Mouse (Mus musculus): ENCODE measurements around the gene Prr36.

- TF ChIP-seq POLR2A (IDR thresholded peaks at IDR 0.05; ENCODE audit: control insufficient read depth, extremely low read depth, insufficient read depth, low read length, poor library complexity) (no peak), CTCF (IDR thresholded peaks at IDR 0.05; ENCODE audit: borderline replicate concordance, control insufficient read depth, extremely low read depth, insufficient read depth, low read length, poor library complexity) (no peak)
Observed at GRCm38 (mm10) chr8:4259805-4260170, 42.5 kb upstream of the Prr36 start.
